Mouse (Mus musculus): ENCODE measurements around the gene E030018B13Rik.
A peak's percentile ranks its signal among the peaks of the same experiment; 100 is the strongest.

The E030018B13Rik gene

DNA sequence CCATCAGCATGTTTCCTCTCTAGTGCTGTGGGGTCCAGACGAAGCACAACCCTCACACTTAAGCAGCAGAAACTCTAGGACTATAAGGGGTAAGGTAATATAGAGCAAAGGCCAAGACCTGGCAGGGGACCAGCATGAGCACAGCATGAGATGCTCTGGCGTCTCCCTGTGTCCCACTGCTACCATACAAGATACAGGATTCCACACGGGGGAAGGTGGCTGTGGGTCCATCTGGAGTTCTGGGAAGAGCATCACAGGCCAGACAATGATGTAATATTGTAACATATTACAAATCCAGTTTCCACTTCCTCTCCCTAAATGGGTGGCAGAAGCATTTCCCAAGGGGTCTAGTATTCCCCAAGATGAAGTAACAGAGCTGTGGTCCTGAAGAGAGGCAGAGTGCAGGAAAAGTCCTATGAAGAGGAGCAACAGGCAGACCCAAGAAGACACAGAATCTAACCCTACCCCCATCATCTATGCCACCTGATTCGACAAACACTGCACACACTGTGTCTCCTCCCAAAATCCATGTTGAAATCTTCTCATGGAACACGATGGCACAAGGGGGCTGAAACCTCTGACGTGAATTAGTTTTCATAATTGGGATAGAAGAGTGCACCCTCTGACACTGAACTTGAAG is at the start of gene E030018B13Rik:
Gene E030018B13Rik (plus strand): TSS at position 590 of the 640 bp plus-strand sequence.
- DNase-seq (ENCODE audit: low read depth, low spot score): no peak

DNA sequence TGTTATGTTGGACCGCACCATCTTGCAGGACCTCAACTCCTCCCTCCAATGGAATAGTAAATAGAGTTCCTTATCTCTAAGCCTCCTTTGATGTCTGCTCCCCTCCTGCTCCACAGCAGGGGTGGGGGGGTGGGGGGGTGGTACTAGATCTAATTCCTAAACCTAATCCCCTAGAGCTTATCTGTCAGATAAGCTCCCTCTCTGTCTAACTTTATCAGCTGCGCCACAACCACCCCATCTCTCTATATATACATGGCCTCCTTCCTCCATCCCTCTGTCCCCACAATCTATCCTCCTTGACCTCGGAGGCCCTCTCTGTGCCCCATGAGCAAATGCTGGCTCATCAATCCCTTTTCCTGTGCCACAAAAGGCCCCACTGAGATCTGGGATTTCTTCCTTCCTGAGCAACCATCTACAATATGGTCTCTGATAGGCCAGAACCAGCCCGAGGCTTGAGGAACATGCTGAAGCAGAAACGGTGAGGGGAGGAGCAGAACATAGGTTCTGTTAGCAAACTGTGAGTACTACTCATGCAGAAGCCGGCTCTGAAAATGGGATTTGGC is 48.2 kb upstream of the E030018B13Rik start:
- no peak for DNase-seq (ENCODE audit: low read depth, low spot score)

DNA sequence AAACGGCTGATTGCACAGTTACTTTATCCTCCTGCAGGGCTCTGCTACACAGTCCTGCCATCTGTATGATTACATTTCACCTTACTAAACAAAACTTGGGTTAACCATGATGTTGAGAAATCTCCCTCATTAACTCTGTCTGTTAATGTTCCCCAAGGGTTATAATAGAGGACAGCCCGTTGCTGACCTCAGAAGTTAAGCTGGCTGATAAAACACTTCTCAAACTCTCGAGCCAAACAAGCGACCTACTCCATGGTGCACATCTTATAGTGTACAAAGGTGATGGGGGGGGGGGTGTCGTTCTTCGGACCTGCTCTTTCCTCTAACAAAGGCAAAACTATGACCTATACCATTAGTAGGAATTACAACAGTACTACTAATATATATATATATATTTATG is 45.0 kb upstream of the E030018B13Rik start:
- DNase-seq (ENCODE audit: low read depth, low spot score): no peak

DNA sequence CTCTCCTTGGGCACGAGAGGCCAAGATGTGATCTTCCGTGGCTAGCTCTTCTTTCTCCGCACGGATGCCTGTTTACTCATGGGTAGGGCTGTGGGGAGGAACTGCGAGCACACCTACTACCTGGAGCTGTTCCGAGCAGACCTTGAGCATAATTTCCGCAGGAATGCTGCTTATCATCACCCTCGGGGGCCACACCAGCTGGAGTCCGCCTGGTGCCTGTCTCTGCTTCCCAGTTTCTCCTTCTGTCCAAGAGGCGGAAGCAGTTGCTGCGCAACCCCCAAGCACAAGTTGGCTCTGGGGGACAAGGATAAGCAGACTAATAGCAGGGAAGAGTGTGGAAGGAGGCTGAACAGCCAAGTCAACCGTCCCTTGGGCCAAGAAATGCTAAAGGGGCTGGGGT is 42.8 kb upstream of the E030018B13Rik start:
- DNase-seq (ENCODE audit: low read depth, low spot score): no peak

DNA sequence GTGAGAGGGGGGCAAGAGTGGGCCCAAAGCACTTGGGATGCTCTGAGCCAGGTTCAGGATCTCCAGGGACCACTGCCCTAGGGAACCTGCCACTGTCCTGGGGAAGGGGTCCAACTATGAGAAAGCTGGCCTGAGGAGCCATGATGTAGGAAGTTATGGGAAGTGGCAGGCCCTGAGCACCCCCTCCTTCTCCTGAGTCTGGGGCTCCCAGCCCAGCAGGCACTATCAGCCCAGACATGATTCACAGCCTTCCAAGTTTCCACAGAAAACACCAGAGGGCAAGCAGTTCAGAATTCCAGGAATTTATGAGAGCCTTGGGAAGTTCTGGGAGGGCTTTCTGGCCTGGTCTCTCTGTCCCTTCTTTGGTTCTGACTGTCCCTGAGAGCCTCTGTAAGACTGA is 41.0 kb upstream of the E030018B13Rik start:
- DNase-seq (ENCODE audit: low read depth, low spot score): no peak

DNA sequence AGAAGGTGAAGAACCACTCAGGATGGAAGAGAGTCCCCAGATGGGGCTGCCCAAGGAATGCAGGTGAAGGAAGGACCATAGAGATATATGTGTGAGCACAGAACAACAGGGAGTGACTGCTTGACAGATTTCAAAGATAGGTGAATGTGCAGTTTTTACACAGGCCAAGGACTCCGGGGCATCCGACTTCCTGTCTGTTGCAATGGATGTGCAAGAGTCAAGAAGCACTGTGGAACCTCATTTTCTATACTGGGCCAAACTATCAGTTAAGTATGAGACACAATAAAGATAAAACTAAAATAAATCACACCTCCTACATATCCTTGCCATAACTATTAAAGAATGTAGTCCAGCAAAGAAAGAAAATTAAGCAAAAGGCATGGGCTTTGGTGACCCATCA is 40.0 kb upstream of the E030018B13Rik start:
- no peak for DNase-seq (ENCODE audit: low read depth, low spot score)

DNA sequence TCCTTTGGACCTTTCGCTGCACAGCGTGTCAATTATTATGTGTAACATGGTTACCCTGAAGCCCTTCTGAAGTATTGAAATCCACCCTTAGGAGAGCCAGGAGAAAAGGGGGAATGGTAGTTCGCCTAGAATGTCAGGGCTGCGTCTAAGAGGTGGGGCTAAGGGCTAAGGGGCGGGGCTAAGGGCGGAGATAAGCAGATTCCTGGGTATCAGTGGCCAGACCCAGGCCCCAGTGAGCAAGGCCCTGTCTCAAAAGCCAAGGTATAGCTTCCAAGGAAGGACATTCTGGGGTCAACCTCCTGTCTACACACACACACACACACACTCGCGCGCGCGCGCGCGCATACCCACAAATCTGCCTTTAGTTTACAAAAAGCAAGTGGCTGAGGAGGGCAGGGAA is 39.0 kb upstream of the E030018B13Rik start:
- DNase-seq (ENCODE audit: low read depth, low spot score): no peak

DNA sequence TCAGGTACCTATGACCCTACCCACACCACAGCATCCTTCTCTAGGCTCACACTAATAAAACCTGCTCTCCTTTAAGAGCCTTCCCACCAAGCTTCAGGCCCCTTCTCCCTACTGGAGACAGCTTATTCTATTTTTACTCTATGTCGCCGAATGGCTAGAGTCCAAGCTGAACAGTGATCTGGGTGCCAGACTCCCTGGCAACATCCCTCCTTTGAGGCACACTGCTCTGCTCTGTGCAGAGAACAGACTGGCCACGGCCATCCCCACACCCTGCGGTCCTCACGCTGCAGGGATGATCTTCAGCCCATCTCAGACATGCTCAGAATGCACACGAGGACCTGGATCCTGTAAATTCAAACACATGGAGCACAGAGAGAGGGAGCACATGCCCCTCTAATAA is 37.1 kb upstream of the E030018B13Rik start:
- DNase-seq (ENCODE audit: low read depth, low spot score): no peak

DNA sequence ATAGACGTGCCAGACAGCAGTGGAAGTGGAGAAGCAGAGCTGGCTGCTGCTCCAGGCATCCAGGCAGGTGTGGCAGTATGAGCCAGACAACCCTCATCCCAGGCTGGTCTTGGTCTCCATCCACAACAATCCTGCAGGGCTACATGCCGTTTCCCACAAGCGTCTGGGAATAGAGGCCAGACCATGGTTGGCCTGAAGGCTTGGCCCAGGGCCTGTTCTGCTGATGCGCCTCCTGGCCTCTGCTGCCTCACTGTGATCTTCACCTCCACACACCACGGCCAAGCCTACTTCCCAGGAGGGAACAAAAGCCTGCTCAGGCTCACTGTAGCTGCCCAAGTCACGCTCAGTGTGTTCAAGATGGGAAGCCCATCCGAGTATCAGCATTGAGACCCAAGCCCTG is 33.9 kb upstream of the E030018B13Rik start:
- no peak for DNase-seq (ENCODE audit: low read depth, low spot score)

DNA sequence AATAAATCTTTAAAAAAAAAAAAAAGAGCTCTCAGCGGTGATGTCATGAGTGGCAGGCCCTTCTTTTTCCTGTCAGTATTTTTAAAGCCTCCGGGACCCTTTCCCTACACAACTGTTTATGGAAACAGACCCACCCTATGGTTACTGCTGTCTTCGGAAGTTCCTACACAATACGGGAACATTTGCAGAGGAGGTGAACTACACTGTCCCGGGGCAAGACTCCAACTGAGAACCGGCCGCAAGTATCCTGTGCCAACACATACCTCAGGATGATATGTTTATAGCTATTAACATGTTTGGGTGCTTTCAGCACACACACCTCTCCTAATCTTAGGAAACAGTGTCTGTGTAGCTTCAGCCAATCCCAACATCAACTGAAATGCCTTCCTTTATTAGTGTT is 31.6 kb upstream of the E030018B13Rik start:
- DNase-seq (ENCODE audit: low read depth, low spot score): no peak

DNA sequence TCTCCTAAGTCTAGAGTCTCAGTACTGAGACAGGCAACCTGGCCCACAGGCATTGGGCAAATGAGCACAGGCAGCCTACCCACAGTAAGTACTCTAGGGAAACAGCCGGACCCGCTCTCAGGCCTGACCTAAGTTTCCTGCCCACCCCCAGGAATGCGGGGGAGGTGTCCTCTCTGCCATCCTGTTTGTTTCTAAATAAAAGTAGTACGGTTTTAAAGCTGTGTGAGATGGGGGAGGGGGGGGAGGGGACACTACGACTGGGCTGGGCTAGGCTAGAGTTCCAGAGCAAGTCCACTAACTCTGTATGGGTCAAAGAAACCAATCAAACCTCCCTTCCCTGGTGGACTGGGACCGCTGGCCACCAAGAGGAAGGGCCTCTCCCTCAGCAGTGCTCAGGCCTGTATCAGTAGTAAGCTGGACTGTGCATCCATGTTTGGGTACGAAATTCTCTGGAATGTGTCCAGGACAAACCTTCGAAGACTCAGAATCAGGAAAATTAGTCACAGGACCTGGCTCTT is 29.6 kb upstream of the E030018B13Rik start:
- peak; percentile 15 for DNase-seq (ENCODE audit: low read depth, low spot score)

DNA sequence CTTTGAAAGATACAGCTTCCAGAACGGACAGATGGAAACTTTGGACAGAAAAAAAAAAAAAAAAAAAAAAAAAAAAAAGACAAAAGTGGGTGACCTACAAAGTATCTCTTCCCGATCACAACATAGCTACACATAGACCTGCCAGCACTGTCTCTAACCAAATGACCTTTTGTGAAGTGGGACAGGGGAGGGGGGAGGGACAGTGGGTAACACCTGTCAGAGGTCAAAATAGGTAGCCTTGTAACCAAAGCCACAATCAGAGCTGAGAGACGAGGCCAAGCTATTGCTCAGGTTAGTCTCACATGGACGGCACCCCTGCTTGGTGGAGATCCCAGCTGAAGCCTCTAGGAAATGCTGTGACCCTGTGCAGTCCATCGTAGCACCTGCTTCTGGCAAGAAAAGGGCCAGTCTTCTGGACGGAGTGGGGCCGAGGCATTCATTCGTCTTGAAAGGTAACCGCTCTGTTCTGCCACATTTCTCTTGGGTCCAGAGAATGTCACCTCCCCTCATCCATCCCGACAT is 29.0 kb upstream of the E030018B13Rik start:
- DNase-seq (ENCODE audit: low read depth, low spot score): no peak

DNA sequence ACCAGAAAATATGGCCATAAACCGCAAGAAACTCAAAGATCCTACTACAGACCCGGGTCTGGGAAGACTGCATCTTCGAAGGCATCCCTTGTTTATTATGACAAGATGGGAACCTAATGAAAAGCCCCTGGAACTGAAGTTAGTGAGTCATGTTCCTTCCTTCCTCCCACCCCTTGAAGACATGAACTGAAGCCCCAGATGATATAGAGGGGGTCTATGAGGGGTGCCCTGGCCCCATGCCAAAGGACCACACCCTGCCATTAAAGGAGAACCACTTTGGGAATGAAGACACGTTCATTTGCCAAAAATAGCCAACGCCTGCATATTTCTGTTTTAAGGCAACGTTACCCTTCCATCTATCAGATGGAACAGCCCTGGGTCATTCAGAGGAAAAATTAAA is 28.0 kb upstream of the E030018B13Rik start:
- no peak for DNase-seq (ENCODE audit: low read depth, low spot score)

DNA sequence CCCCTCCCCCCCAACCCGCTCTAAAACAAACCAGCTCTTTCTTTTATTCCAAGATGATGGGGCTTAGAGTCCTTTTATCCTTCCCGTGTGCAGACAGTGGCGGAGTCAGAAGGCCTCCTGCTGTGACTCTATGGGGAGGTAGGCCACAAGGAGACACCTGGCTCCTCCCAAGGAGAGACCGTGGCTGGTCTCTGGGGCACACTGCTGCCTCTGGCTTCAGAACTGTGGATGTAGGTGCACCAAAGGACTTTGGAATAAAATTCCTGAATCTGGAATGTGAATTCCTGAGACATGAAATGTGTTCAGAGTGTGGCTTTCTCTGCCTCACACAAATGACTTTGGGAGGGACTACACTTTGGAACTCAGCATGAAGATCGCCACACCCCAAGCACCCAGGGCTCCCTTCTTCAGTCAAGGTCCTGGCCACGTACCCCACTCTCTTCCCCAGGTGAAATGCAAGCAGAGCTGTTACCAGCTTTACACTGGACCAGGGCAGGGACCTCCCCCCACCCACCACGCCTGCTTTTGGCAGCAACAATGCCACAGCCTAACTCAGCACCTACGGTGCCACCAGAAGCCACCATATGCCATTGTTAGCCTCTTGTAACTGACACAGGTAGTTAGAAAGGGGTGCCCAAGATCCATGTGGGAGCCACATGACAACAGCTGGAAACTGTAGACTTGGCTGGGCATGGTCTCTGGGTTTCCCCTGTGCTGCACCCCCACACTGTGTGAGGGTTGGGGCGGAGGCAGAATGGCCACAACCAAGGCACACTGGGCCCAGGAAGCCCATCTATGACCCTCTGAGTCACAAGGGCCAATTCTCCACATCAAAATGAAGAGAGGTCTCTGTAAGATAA is 27.3 kb upstream of the E030018B13Rik start:
- no peak for DNase-seq (ENCODE audit: low read depth, low spot score)

DNA sequence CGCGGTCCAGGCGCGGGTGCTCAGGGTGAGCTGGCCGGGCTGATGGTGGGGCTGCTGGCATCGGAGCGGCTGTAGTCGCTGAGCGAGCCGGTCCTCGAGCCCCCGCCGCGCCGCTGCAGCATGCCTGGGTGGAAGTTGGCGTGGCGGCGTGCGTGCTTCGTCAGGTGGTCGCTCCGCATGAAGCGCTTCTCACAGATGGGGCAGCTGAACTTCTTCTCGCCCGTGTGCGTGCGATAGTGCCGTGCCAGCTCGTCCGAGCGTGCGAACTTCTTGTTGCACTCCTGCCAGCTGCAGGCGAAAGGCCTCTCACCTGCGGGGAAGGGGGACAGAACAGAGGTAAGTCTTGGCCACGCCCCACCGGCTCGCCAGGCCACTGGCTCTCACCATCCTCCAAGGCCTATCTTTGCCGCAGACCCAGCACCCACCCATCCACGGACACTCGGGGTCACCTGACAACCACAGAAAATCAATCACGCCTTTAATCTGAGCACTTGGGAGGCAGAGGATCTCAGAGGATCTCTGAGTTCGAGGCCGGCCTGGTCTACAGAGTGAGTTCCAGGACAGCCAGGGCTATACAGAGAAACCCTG is 25.1 kb upstream of the E030018B13Rik start:
- DNase-seq (ENCODE audit: low read depth, low spot score): no peak

DNA sequence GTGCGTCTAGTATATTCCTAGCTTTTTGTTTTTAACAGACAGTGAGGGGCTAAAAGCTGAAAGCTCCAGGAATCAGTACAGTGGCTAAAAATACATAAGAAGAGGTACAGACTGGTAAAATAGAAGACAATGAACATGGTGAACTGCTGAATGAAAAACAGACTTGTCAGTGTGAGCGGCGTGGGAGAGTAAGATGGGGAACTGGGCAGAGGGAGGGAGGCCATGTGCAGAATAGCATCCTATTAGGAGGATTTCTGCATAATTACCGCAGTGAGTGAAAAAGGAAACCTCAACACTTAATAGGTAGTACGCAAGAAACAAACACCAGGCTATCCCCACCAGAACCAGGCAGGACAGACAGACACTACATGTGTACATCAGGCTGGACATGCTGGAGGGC is 23.5 kb upstream of the E030018B13Rik start:
- DNase-seq (ENCODE audit: low read depth, low spot score): no peak

DNA sequence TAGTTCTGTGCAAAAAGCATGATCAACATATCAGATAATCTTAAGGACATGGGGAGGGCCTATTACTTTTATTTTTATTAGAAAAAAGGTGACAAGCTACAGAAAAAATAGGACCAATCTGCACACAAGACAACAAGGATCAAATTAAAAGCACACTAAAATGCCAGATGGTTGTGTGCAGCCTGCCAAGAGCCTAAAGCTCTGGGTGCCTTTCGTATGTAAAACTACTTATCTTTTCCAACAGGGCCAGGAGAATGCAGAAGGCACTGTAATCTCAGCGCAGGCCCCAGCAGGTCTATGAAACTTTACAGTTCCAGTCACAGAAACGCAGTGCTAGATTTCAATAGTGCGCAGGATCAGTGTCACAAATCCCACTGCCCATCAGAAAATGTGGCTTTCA is 22.9 kb upstream of the E030018B13Rik start:
- no peak for DNase-seq (ENCODE audit: low read depth, low spot score)

DNA sequence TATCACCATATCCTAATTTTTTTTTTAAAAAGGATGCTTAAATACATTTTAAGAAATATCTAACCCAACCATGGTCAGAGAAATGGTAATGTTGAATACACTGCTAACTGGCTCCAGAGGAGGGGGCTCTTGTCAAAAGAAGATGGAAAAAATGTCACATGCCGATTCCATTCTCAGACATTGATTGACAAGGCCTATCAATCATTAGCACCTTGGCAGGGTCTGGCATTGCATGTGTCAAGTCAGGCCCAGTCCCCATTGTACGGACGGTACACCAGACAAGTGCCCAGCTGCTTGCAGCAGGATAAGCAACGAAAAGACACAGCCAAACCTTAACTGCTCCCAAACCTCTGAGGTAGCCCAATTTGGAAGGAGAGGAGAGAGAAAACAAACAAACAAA is 22.0 kb upstream of the E030018B13Rik start:
- DNase-seq (ENCODE audit: low read depth, low spot score): peak; percentile 14

DNA sequence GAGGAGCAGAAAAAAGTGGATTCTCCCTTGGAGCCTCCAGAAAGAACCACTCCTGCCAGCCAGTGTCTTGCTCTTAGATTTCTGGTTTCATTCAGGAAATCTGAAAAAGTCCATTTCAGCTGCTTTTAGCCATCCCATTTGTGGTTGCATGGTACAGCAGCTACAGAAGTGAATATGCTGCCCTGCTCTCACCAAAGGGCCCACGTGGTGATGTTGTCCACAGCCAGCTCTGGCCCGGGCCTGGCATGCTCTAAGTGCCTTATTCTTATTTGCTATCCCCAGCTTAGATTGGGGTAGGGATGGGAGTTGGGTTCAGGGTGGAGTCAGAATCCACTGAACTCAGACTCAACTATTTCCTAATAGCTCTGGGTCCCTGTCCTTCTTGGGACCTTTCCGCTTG is 21.4 kb upstream of the E030018B13Rik start:
- no peak for DNase-seq (ENCODE audit: low read depth, low spot score)

DNA sequence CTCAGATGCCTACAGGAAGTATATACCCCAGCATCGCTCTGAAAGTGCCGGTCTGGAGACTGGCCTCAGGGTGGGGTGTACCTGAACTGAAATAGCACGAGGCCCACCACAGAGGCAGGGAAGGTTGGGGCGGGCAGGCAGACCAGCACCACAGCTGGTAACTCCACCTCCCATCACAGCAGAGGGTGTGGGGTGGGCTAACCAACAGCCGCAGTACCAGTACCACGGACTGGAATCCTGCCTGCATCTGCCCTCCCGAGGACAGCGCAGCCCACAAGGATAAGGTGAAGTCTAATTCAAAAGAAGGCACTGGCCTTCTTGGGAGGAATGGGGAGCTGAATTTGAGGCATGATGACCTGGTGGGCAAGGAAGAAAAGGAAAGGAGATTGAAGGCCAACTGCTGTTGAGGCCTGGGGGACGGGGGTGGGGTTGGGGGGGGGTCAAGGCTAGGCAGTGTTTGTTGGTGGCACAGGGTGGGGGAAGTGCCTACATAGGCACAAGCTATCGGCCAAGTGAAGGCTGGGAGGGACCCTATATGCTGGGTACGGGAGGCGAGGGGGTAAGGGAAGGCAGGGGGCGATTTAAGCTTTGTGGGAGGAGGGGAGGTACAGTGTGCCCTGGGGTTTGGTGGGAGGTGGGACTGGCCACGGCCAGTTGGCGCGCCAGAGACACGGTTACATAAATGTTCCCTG is 20.2 kb upstream of the E030018B13Rik start:
- peak; percentile 18 for DNase-seq (ENCODE audit: low read depth, low spot score)

DNA sequence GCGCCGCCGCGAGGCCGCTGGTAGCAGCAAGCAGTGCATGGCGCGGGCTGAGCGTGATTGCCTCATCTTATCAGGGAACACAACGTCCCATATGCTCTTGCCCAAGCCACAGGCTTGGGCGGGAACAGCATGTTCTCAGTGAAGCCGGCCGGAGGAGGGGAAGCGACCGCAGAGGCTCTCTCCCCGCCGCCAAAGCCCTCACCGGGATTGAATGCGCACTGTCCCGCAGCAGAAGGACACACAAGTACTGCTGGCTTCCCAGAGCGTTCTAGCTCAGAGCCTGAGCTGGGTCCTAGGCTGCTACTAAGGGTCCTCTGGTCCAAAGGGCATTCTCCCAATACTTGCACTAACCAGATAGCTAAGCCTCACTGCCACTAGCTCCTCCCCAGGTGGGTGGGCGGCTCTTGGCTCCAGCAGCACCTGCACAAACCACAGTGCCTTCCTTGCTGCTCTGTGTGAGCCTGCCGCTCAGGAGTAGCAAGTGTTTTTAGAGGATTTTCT is 19.6 kb upstream of the E030018B13Rik start:
- DNase-seq (ENCODE audit: low read depth, low spot score): peak; percentile 74
